Mouse (Mus musculus): Measurements from ENCODE around the gene Prr22.

- TF ChIP-seq CTCF (IDR thresholded peaks at IDR 0.05) (no peak), POLR2A (IDR thresholded peaks at IDR 0.05; ENCODE audit: insufficient read depth, low read depth, low read length) (no peak), EP300 (IDR thresholded peaks at IDR 0.05; ENCODE audit: insufficient read depth, low read depth, low read length) (no peak)
Observed at GRCm38 (mm10) chr17:56789286-56789685, 19.2 kb downstream of the Prr22 start.
